Mouse (Mus musculus) spleen, adult 2 months (tissue): ENCODE data around the gene Olfr519. TPM values are rescaled to one million over a fixed set of nuclear protein-coding genes. Genes with fewer than 3 reads are reported as not detected.

Experiments
- DNase-seq, 2 experiments: peaks; one replicate each; pipeline versions ENCODE4 v3.0.0 to v3.0.0-alpha.2; 2012 to 2021; ENCODE audit warnings: low spot score in 2 of 2, low read depth in 1 of 2
- H3K27ac ChIP-seq: fragments of 200-500 bp; 2 replicates; pipeline ENCODE4 v1.5.1; 2012; ENCODE audit warnings: low read length, inconsistent platforms; ENCODE audit not compliant: insufficient read depth
- H3K27me3 ChIP-seq: fragments of 200-500 bp; 2 replicates; pipeline ENCODE4 v1.6.1; 2012; ENCODE audit warnings: mild to moderate bottlenecking, moderate library complexity, low read length, inconsistent platforms; ENCODE audit not compliant: control insufficient read depth, insufficient read depth
- H3K36me3 ChIP-seq: fragments of 200-500 bp; 2 replicates; pipeline ENCODE4 v1.6.1; 2012; ENCODE audit warnings: mild to moderate bottlenecking, low read length, inconsistent platforms; ENCODE audit not compliant: control insufficient read depth, insufficient read depth
- H3K4me1 ChIP-seq: fragments of 200-500 bp; 2 replicates; pipeline ENCODE4 v1.6.1; 2011; ENCODE audit warnings: inconsistent platforms; ENCODE audit not compliant: control insufficient read depth, insufficient read depth, insufficient read length
- H3K4me3 ChIP-seq: fragments of 200-500 bp; 2 replicates; pipeline ENCODE4 v1.5.1; 2011; ENCODE audit warnings: mild to moderate bottlenecking, inconsistent platforms; ENCODE audit not compliant: insufficient read depth, insufficient read length; ENCODE audit errors: extremely low read depth
- CTCF ChIP-seq: fragments of 200-500 bp; IDR thresholded peaks from 2 replicates; pipeline ENCODE4 v1.5.1; 2011; ENCODE audit warnings: mild to moderate bottlenecking, inconsistent platforms; ENCODE audit not compliant: insufficient read depth, insufficient read length, insufficient replicate concordance; ENCODE audit errors: extremely low read depth
- POLR2A ChIP-seq: fragments of 200-500 bp; IDR thresholded peaks from 2 replicates; pipeline ENCODE4 v1.6.1; 2011; ENCODE audit warnings: low read depth, low read length, inconsistent platforms
- WGBS: fragments of 180-500 bp; shearing (Covaris S2); methylation state at CpG from one replicate; pipeline ENCODE4 v1.1.7; 2018; 5-methylcytosine and 5-hydroxymethylcytosine counted together
- polyA plus RNA-seq: library from polyadenylated mRNA; depleted of rRNA; stranded (reverse); fragments of >200 nt; gene quantifications from 2 replicates; pipeline ENCODE4 v1.2.3, GENCODE M21; 2012

The Olfr519 gene
- polyA plus RNA-seq, 1 experiment: not detected

GRCm38 (mm10) chr7:108933794-108934731 lies 39.8 kb upstream of the Olfr519 start, which contains the start of gene Eif3f:
Gene Eif3f, plus strand, starts transcription at chr7:108934417.
- Histone ChIP-seq H3K27ac (peak within 1 kb of the TSS; percentile 84), H3K36me3 (peaks cover 16% of the 10 kb centered on the region)

GRCm38 (mm10) chr7:108929726-108930393 lies 35.6 kb upstream of the Olfr519 start, which contains the start of gene Nlrp10:
Gene Nlrp10, minus strand, starts transcription at chr7:108930178.
- Histone ChIP-seq H3K27ac (no peak within 1 kb of the TSS), H3K27me3 (no peaks in the 10 kb centered on the region), H3K4me1 (peaks cover 2% of the 10 kb centered on the region; the same call in 1 of the 2 replicates), H3K4me3 (peak within 1 kb of the TSS; percentile 31; the same call in 1 of the 2 replicates), H3K36me3 (no peaks in the 10 kb centered on the region)
- TF ChIP-seq CTCF (no peak), POLR2A (no peak)
- DNase-seq: no peak
- 10% methylated on average over 6 of the region's 6 CpGs for WGBS

More at GRCm38 (mm10) chr7:108933794-108934731, 39.8 kb upstream of the Olfr519 start, which contains the start of gene Eif3f:
- TF ChIP-seq POLR2A (peak; percentile 56), CTCF (peak; percentile 76; the same call in 1 of the 2 replicates)
- 2% methylated on average over 50 of the region's 50 CpGs for WGBS
- Histone ChIP-seq H3K27me3 (no peaks in the 10 kb centered on the region), H3K4me1 (peaks cover 10% of the 10 kb centered on the region; the same call in 1 of the 2 replicates), H3K4me3 (peak within 1 kb of the TSS; percentile 99)
- DNase-seq: peak; percentile 91 to 99

GRCm38 (mm10) chr7:108928280-108929188 lies 34.3 kb upstream of the Olfr519 start:
- Histone ChIP-seq H3K27me3 (no peaks in the 10 kb centered on the region), H3K27ac (no peak overlapping the region), H3K4me3 (no peak overlapping the region), H3K4me1 (peaks cover 1% of the 10 kb centered on the region; the same call in 1 of the 2 replicates), H3K36me3 (no peaks in the 10 kb centered on the region)
- no peak for DNase-seq
- TF ChIP-seq CTCF (no peak), POLR2A (no peak)
- 84% methylated on average over 11 of the region's 11 CpGs for WGBS

- 50% methylated on average over 4 of the region's 4 CpGs for WGBS
- no peak for TF ChIP-seq POLR2A
- no peak for TF ChIP-seq CTCF
- no peaks in the 10 kb centered on the region for H3K36me3 ChIP-seq
- H3K27me3 ChIP-seq: no peaks in the 10 kb centered on the region
- no peak for DNase-seq
- no peak overlapping the region for H3K4me3 ChIP-seq
- H3K4me1 ChIP-seq: peaks cover 1% of the 10 kb centered on the region; the same call in 1 of the 2 replicates
- no peak overlapping the region for H3K27ac ChIP-seq
Observed at GRCm38 (mm10) chr7:108927043-108927442, 32.8 kb upstream of the Olfr519 start.

GRCm38 (mm10) chr7:108903969-108904368 lies 9.7 kb upstream of the Olfr519 start:
- H3K36me3 ChIP-seq: no peaks in the 10 kb centered on the region
- WGBS: 74% methylated on average over 2 of the region's 2 CpGs
- TF ChIP-seq CTCF (no peak), POLR2A (no peak)
- no peak overlapping the region for H3K4me3 ChIP-seq
- DNase-seq: no peak
- H3K4me1 ChIP-seq: no peaks in the 10 kb centered on the region
- no peaks in the 10 kb centered on the region for H3K27me3 ChIP-seq
- no peak overlapping the region for H3K27ac ChIP-seq

- Histone ChIP-seq H3K36me3 (no peaks in the 10 kb centered on the region), H3K4me3 (no peak within 1 kb of the TSS), H3K27ac (no peak within 1 kb of the TSS), H3K4me1 (no peaks in the 10 kb centered on the region), H3K27me3 (no peaks in the 10 kb centered on the region)
- no peak for DNase-seq
- TF ChIP-seq CTCF (no peak), POLR2A (no peak)
- WGBS: 73% methylated on average over 4 of the region's 4 CpGs
Observed at GRCm38 (mm10) chr7:108884906-108885305, 9.3 kb downstream of the Olfr519 start, which contains the start of gene Olfr518. Gene Olfr518, minus strand, starts transcription at chr7:108885006.
